Mouse (Mus musculus): ENCODE measurements around the gene Ndst2. TPM values are rescaled to one million over a fixed set of nuclear protein-coding genes. Genes with fewer than 3 reads are reported as not detected.

Gene Ndst2
- polyA plus RNA-seq, 1 experiment from 2014 or later: 28.1 TPM

GRCm38 (mm10) chr14:20735052-20735451 is 690 bp upstream of the Ndst2 start:
- peaks cover 22% of the 10 kb centered on the region for H3K36me3 ChIP-seq (ENCODE audit: control insufficient read depth, insufficient read depth, low read length)

GRCm38 (mm10) chr14:20733041-20733951 is 1.1 kb downstream of the Ndst2 start:
- 39% methylated on average over 12 of the region's 12 CpGs for WGBS
- Histone ChIP-seq H3K4me2 (replicated peaks; ENCODE audit: low read depth, low read length) (peak overlapping the region; percentile 74), H3K36me3 (ENCODE audit: control insufficient read depth, insufficient read depth, low read length) (peaks cover 36% of the 10 kb centered on the region), H3K27ac (ENCODE audit: low read length) (peak overlapping the region; percentile 89), H3K4me1 (ENCODE audit: control insufficient read depth, insufficient read depth, low read length) (peaks cover 11% of the 10 kb centered on the region; the same call in 1 of the 2 replicates), H3K27me3 (ENCODE audit: control insufficient read depth, insufficient read depth, low read length) (no peaks in the 10 kb centered on the region), H3K9me3 (ENCODE audit: control insufficient read depth, low read depth, low read length) (no peaks in the 10 kb centered on the region), H3K9ac (replicated peaks; ENCODE audit: low read depth, low read length) (peak overlapping the region; percentile 88), H3K4me3 (ENCODE audit: low read depth, low read length) (peak overlapping the region; percentile 80)
- ATAC-seq (ENCODE audit: insufficient number of reproducible peaks, insufficient read depth, low FRiP score, low read depth): no peak

More at GRCm38 (mm10) chr14:20735052-20735451, 690 bp upstream of the Ndst2 start:
- Histone ChIP-seq H3K9me3 (ENCODE audit: control insufficient read depth, low read depth, low read length) (no peaks in the 10 kb centered on the region), H3K27ac (ENCODE audit: low read length) (peak overlapping the region; percentile 89; the same call in 1 of the 2 replicates), H3K9ac (replicated peaks; ENCODE audit: low read depth, low read length) (no peak overlapping the region), H3K4me1 (ENCODE audit: control insufficient read depth, insufficient read depth, low read length) (peaks cover 11% of the 10 kb centered on the region; the same call in 1 of the 2 replicates), H3K27me3 (ENCODE audit: control insufficient read depth, insufficient read depth, low read length) (no peaks in the 10 kb centered on the region), H3K4me2 (replicated peaks; ENCODE audit: low read depth, low read length) (peak overlapping the region; percentile 74; the same call in 1 of the 2 replicates), H3K4me3 (ENCODE audit: low read depth, low read length) (no peak overlapping the region; the same call in 1 of the 2 replicates)
- 58% methylated on average over 2 of the region's 2 CpGs for WGBS
- no peak for ATAC-seq (ENCODE audit: insufficient number of reproducible peaks, insufficient read depth, low FRiP score, low read depth)

DNA sequence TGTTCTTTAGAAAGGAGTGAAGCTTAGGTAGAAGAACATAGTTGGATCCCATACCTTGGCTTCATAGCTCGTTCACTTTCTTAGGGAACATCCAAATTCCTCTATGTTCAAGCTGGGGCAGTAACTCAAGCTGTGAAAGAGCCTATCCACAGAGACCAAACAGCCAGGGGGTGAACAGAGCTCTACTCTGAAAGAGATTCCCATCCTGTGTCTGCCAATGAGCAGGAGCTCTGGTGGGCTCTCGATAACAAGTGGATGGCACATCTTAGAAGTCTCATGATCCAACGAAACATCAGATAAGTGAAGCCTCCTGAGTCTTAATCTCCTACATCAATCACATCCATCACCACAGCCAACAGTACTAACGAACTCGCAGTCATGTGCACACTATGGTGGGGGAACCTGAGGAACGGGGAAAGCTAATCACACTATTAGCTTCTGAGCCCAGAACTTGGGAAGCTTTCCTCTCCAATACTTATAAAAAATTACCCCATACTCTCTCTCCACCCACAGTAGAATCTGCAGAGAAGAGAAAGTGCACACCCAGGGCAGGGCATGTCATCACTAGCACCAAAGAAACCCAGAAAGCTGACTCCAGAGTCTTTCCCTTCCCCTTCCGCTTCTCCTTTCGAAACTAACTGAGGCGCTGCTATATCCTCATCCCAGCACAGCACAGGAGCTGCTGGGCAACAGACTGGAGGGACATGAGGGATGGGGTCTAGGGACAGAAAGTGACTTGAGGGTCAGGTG is 3.3 kb downstream of the Ndst2 start:
- peaks cover 42% of the 10 kb centered on the region for H3K36me3 ChIP-seq (ENCODE audit: control insufficient read depth, insufficient read depth, low read length)
- WGBS: 79% methylated on average over 9 of the region's 9 CpGs
- H3K4me3 ChIP-seq (ENCODE audit: low read depth, low read length): no peak overlapping the region
- H3K9me3 ChIP-seq (ENCODE audit: control insufficient read depth, low read depth, low read length): no peaks in the 10 kb centered on the region
- no peak overlapping the region for H3K4me2 ChIP-seq (replicated peaks; ENCODE audit: low read depth, low read length)
- no peak for ATAC-seq (ENCODE audit: insufficient number of reproducible peaks, insufficient read depth, low FRiP score, low read depth)
- no peaks in the 10 kb centered on the region for H3K27me3 ChIP-seq (ENCODE audit: control insufficient read depth, insufficient read depth, low read length)
- H3K9ac ChIP-seq (replicated peaks; ENCODE audit: low read depth, low read length): no peak overlapping the region
- no peak overlapping the region for H3K27ac ChIP-seq (ENCODE audit: low read length)
- H3K4me1 ChIP-seq (ENCODE audit: control insufficient read depth, insufficient read depth, low read length): peaks cover 11% of the 10 kb centered on the region; the same call in 1 of the 2 replicates

DNA sequence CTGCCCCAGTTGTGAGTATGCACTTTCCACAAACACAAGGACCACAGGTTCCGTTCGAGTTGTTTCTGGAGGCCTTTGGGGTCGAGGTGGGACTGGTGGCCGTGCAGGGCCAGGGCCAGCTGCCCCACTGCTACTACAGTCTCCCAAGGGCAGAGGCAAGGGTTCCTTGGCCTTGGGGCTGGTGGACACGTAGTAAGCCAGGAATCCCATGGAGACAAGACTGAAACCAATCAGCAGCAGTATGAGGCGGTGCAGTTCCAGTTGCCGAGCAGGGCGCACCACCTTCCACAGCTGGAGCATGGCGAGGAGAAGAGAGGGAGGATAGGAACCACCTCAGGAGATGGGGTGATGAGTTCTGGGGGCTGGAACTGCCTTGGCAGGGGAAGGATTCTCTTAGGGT is 4.5 kb downstream of the Ndst2 start:
- Histone ChIP-seq H3K36me3 (ENCODE audit: control insufficient read depth, insufficient read depth, low read length) (peaks cover 52% of the 10 kb centered on the region), H3K4me1 (ENCODE audit: control insufficient read depth, insufficient read depth, low read length) (peaks cover 6% of the 10 kb centered on the region; the same call in 1 of the 2 replicates), H3K27me3 (ENCODE audit: control insufficient read depth, insufficient read depth, low read length) (no peaks in the 10 kb centered on the region), H3K4me2 (replicated peaks; ENCODE audit: low read depth, low read length) (no peak overlapping the region), H3K27ac (ENCODE audit: low read length) (no peak overlapping the region), H3K4me3 (ENCODE audit: low read depth, low read length) (no peak overlapping the region), H3K9me3 (ENCODE audit: control insufficient read depth, low read depth, low read length) (no peaks in the 10 kb centered on the region), H3K9ac (replicated peaks; ENCODE audit: low read depth, low read length) (no peak overlapping the region)
- 89% methylated on average over 9 of the region's 9 CpGs for WGBS
- ATAC-seq (ENCODE audit: insufficient number of reproducible peaks, insufficient read depth, low FRiP score, low read depth): no peak

GRCm38 (mm10) chr14:20725660-20726339 is 8.6 kb downstream of the Ndst2 start:
- WGBS: 70% methylated on average over 6 of the region's 6 CpGs
- Histone ChIP-seq H3K27ac (ENCODE audit: low read length) (no peak overlapping the region), H3K9me3 (ENCODE audit: control insufficient read depth, low read depth, low read length) (no peaks in the 10 kb centered on the region), H3K36me3 (ENCODE audit: control insufficient read depth, insufficient read depth, low read length) (peaks cover 90% of the 10 kb centered on the region), H3K27me3 (ENCODE audit: control insufficient read depth, insufficient read depth, low read length) (no peaks in the 10 kb centered on the region), H3K4me2 (replicated peaks; ENCODE audit: low read depth, low read length) (no peak overlapping the region), H3K4me3 (ENCODE audit: low read depth, low read length) (no peak overlapping the region), H3K4me1 (ENCODE audit: control insufficient read depth, insufficient read depth, low read length) (no peaks in the 10 kb centered on the region), H3K9ac (replicated peaks; ENCODE audit: low read depth, low read length) (no peak overlapping the region)
- ATAC-seq (ENCODE audit: insufficient number of reproducible peaks, insufficient read depth, low FRiP score, low read depth): no peak

DNA sequence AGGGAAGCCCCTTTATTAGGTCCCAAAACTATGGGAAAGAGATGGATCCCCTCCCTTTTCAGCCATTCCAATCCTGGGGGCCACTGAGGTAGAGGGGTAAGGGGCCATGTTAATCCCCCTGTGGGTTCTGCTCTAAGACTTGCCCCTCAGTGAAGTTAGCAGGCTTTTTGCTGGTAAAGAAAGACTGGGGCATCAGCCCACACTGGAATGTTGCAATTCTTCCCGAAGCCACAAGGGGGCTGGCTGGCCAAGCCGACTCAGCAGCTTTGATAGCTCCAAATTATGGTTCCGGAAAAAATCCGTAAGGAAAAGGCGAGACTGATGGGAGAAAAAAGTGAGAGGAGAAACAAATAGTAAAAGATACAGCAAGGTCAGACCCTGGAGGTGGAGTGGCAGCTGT is 10.3 kb downstream of the Ndst2 start:
- no peak for ATAC-seq (ENCODE audit: insufficient number of reproducible peaks, insufficient read depth, low FRiP score, low read depth)
- Histone ChIP-seq H3K36me3 (ENCODE audit: control insufficient read depth, insufficient read depth, low read length) (peaks cover 87% of the 10 kb centered on the region), H3K4me1 (ENCODE audit: control insufficient read depth, insufficient read depth, low read length) (no peaks in the 10 kb centered on the region), H3K27me3 (ENCODE audit: control insufficient read depth, insufficient read depth, low read length) (no peaks in the 10 kb centered on the region), H3K9me3 (ENCODE audit: control insufficient read depth, low read depth, low read length) (no peaks in the 10 kb centered on the region), H3K4me3 (ENCODE audit: low read depth, low read length) (no peak overlapping the region), H3K27ac (ENCODE audit: low read length) (no peak overlapping the region), H3K9ac (replicated peaks; ENCODE audit: low read depth, low read length) (no peak overlapping the region), H3K4me2 (replicated peaks; ENCODE audit: low read depth, low read length) (no peak overlapping the region)
- 19% methylated on average over 5 of the region's 5 CpGs for WGBS

DNA sequence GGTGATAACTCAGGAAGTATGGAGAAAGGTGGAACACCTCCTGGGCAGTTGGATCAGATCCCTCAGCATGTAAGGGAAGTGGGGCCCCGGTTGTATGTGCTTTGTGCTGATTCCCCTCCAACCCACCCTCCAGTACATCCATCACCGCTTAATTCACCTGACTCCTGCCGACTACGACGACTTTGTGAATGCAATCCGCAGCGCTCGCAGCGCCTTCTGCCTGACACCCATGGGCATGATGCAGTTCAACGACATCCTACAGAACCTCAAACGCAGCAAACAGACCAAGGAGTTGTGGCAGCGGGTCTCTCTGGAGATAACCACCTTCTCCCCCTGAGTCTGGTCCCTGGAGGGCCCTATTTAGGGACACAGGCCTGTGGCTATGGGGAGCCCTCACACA is 11.4 kb downstream of the Ndst2 start:
- H3K9me3 ChIP-seq (ENCODE audit: control insufficient read depth, low read depth, low read length): no peaks in the 10 kb centered on the region
- peaks cover 86% of the 10 kb centered on the region for H3K36me3 ChIP-seq (ENCODE audit: control insufficient read depth, insufficient read depth, low read length)
- H3K4me1 ChIP-seq (ENCODE audit: control insufficient read depth, insufficient read depth, low read length): no peaks in the 10 kb centered on the region
- H3K9ac ChIP-seq (replicated peaks; ENCODE audit: low read depth, low read length): no peak overlapping the region
- H3K4me3 ChIP-seq (ENCODE audit: low read depth, low read length): no peak overlapping the region
- H3K27ac ChIP-seq (ENCODE audit: low read length): no peak overlapping the region
- H3K27me3 ChIP-seq (ENCODE audit: control insufficient read depth, insufficient read depth, low read length): no peaks in the 10 kb centered on the region
- WGBS: 86% methylated on average over 12 of the region's 12 CpGs
- no peak for ATAC-seq (ENCODE audit: insufficient number of reproducible peaks, insufficient read depth, low FRiP score, low read depth)
- no peak overlapping the region for H3K4me2 ChIP-seq (replicated peaks; ENCODE audit: low read depth, low read length)

- H3K27ac ChIP-seq (ENCODE audit: low read length): no peak overlapping the region
- no peak overlapping the region for H3K4me3 ChIP-seq (ENCODE audit: low read depth, low read length)
- no peaks in the 10 kb centered on the region for H3K27me3 ChIP-seq (ENCODE audit: control insufficient read depth, insufficient read depth, low read length)
- no peaks in the 10 kb centered on the region for H3K9me3 ChIP-seq (ENCODE audit: control insufficient read depth, low read depth, low read length)
- H3K4me1 ChIP-seq (ENCODE audit: control insufficient read depth, insufficient read depth, low read length): no peaks in the 10 kb centered on the region
- WGBS: 86% methylated on average over 4 of the region's 4 CpGs
- peaks cover 89% of the 10 kb centered on the region for H3K36me3 ChIP-seq (ENCODE audit: control insufficient read depth, insufficient read depth, low read length)
- H3K4me2 ChIP-seq (replicated peaks; ENCODE audit: low read depth, low read length): no peak overlapping the region
- H3K9ac ChIP-seq (replicated peaks; ENCODE audit: low read depth, low read length): no peak overlapping the region
- ATAC-seq (ENCODE audit: insufficient number of reproducible peaks, insufficient read depth, low FRiP score, low read depth): 0 out of 2 replicates have a peak, but pooled peaks have one; percentile 20
These were observed 13.0 kb downstream of the Ndst2 start for GRCm38 (mm10) chr14:20721371-20721770.
